ENCODE assay signal across 8 mouse cellular contexts in genomic region chr16:11456141-11456645, GRCm38 (mm10).
A peak's percentile ranks its signal among the peaks of the same experiment; 100 is the strongest.
DNase-seq lines count a peak whose midpoint lies in the region; ATAC-seq lines count a peak whose summit lies in the region.

No protein-coding gene starts in this region.

- H3K4me2 ChIP-seq in hindbrain, embryonic 14.5 days (replicated peaks), result no peak overlapping the region
- no peak overlapping the region for H3K4me2 ChIP-seq in forebrain, embryonic 14.5 days (ENCODE audit: low read length)

- peaks cover 34% of the 10 kb centered on the region for H3K36me3 ChIP-seq in hindbrain, embryonic 14.5 days (replicated peaks; ENCODE audit: control insufficient read depth, insufficient read depth)
- peaks cover 14% of the 10 kb centered on the region; the same call in 1 of the 2 replicates for H3K36me3 ChIP-seq in forebrain, embryonic 14.5 days (ENCODE audit: control insufficient read depth, insufficient read depth, low read length)

- DNase-seq in urinary bladder, postnatal 14 days (ENCODE audit: low spot score), result peak; percentile 16
- no peak for DNase-seq in urinary bladder, adult 2 months (ENCODE audit: low spot score)
- DNase-seq in c-Kit-negative CD71-positive TER-119-positive erythroid progenitor cells, embryonic 14.5 days (ENCODE audit: low read depth, low spot score), result peak; percentile 3
- DNase-seq in layer of hippocampus, adult 9-11 months, result peak; percentile 81
- peak; percentile 29 to 50 for DNase-seq in natural killer cell, adult 2 months (ENCODE audit: low spot score in 2 of 2)
- no peak for DNase-seq in hindbrain, embryonic 14.5 days (ENCODE audit: low spot score)
- DNase-seq in cerebellum, postnatal 36 days, result no peak
- DNase-seq in forebrain, embryonic 14.5 days (ENCODE audit: low spot score), result no peak

- 84% methylated on average over 5 of the region's 5 CpGs for WGBS in hindbrain, embryonic 14.5 days
- 87% methylated on average over 5 of the region's 5 CpGs for WGBS in forebrain, embryonic 14.5 days

- no peak overlapping the region for H3K27ac ChIP-seq in hindbrain, embryonic 14.5 days
- no peak overlapping the region for H3K27ac ChIP-seq in forebrain, embryonic 14.5 days (ENCODE audit: low read depth, low read length)

- H3K27me3 ChIP-seq in hindbrain, embryonic 14.5 days (ENCODE audit: control insufficient read depth, insufficient read depth, low read length), result no peaks in the 10 kb centered on the region
- H3K27me3 ChIP-seq in forebrain, embryonic 14.5 days (replicated peaks; ENCODE audit: control insufficient read depth, insufficient read depth, low read length), result no peaks in the 10 kb centered on the region

- no peak overlapping the region for H3K4me3 ChIP-seq in hindbrain, embryonic 14.5 days (replicated peaks; ENCODE audit: low read length)
- H3K4me3 ChIP-seq in forebrain, embryonic 14.5 days (ENCODE audit: low read depth, low read length), result no peak overlapping the region

- ATAC-seq in hindbrain, embryonic 14.5 days (ENCODE audit: low FRiP score), result no peak
- ATAC-seq in forebrain, embryonic 14.5 days, result no peak

- no peaks in the 10 kb centered on the region for H3K4me1 ChIP-seq in hindbrain, embryonic 14.5 days (replicated peaks; ENCODE audit: control insufficient read depth, insufficient read depth, low read length)
- no peaks in the 10 kb centered on the region for H3K4me1 ChIP-seq in forebrain, embryonic 14.5 days (ENCODE audit: control insufficient read depth, insufficient read depth, low read length)

- no peaks in the 10 kb centered on the region for H3K9me3 ChIP-seq in hindbrain, embryonic 14.5 days (ENCODE audit: control insufficient read depth, low read length)
- H3K9me3 ChIP-seq in forebrain, embryonic 14.5 days (replicated peaks; ENCODE audit: control insufficient read depth, low read length), result no peaks in the 10 kb centered on the region

- no peak overlapping the region for H3K9ac ChIP-seq in hindbrain, embryonic 14.5 days
- no peak overlapping the region for H3K9ac ChIP-seq in forebrain, embryonic 14.5 days (ENCODE audit: low read length)

Comparison
In these comparisons a context has a peak if more than half of its experiments do, and no peak if none do; other contexts are left out.
1. DNase-seq: peak in urinary bladder, postnatal 14 days (single experiment), c-Kit-negative CD71-positive TER-119-positive erythroid progenitor cells, embryonic 14.5 days (single experiment), layer of hippocampus, adult 9-11 months (single experiment) and natural killer cell, adult 2 months (2 of 2); none in urinary bladder, adult 2 months (single experiment), hindbrain, embryonic 14.5 days (single experiment), cerebellum, postnatal 36 days (0 of 2) and forebrain, embryonic 14.5 days (single experiment).